Mouse (Mus musculus): ENCODE data around the gene Unc50.

DNA sequence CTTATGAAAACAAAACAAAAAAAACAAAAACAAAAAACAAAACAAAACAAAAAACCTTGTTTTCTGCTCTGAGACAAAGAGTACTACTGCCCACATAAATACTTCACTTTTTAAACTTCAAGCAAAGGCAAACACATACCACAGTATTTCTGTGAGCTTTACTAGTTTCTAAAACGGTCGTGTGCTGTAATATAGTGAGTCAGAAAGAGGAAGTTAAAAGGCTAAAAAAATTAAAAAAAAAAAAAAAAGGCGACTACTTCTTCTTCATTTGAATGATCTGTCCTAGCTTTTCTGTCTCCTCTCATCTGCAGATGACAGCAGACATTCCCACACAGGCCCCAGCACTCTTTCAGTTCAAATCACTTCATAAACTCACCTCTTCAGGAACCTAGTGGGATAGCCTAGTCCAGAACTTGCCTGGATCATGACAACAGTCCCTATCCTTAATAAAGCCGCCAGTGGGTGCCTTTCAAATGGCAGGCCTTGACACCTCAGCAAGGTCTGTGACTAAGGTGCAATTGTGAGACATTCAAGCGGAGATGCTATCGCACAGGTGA lies 44.8 kb downstream of the Unc50 start:
- TF ChIP-seq CTCF (IDR thresholded peaks at IDR 0.05; ENCODE audit: borderline replicate concordance, control insufficient read depth, extremely low read depth, insufficient read depth, low read length, poor library complexity) (no peak), POLR2A (IDR thresholded peaks at IDR 0.05; ENCODE audit: control insufficient read depth, extremely low read depth, insufficient read depth, low read length, poor library complexity) (no peak)
